Mouse (Mus musculus): ENCODE data around the gene Gm1553. TPM values are rescaled to one million over a fixed set of nuclear protein-coding genes. Genes with fewer than 3 reads are reported as not detected.

The Gm1553 gene
- not detected in 2 replicates for polyA plus RNA-seq (2014; fragmentation: Nextera tagmentation; extraction: Ambion mirVana)

- H3K27ac ChIP-seq (replicated peaks in 1 of 2; ENCODE audit: control insufficient read depth in 1 of 2, insufficient read depth in 1 of 2, low read depth in 2 of 2, low read length in 2 of 2), result no peak within 1 kb of the TSS
- ATAC-seq (ENCODE audit: insufficient number of reproducible peaks, insufficient read depth, low FRiP score, low read depth), result no peak
- H3K4me3 ChIP-seq (ENCODE audit: control insufficient read depth in 1 of 2, insufficient read depth in 1 of 2, low read depth in 1 of 2, low read length in 2 of 2), result no peak within 1 kb of the TSS
- H3K27me3 ChIP-seq (ENCODE audit: control insufficient read depth, insufficient read depth, low read length), result no peaks in the 10 kb centered on the region
- no peaks in the 10 kb centered on the region for H3K9me3 ChIP-seq (ENCODE audit: control insufficient read depth, low read length)
- no peaks in the 10 kb centered on the region for H3K36me3 ChIP-seq (ENCODE audit: control insufficient read depth, insufficient read depth, low read length)
- no peak within 1 kb of the TSS for H3K4me2 ChIP-seq (ENCODE audit: low read length)
- H3K9ac ChIP-seq (ENCODE audit: low read length), result no peak within 1 kb of the TSS
- WGBS, result 72% methylated on average over 2 of the region's 2 CpGs
- H3K4me1 ChIP-seq (ENCODE audit: control insufficient read depth in 2 of 2, insufficient read depth in 2 of 2, low read length in 2 of 2), result no peaks in the 10 kb centered on the region
Observed at GRCm38 (mm10) chr10:82492518-82492917, at the start of gene Gm1553. TSS of gene Gm1553 (minus strand) at chr10:82492618.

Other genes with a start within 250 kb of the Gm1553 start
- gene 4932415D10Rik, start 176.0 kb downstream of the Gm1553 start, polyA plus RNA-seq (2014; fragmentation: Nextera tagmentation; extraction: Ambion mirVana), result not detected in 2 replicates
- 7.3 and 8.4 TPM in 2 replicates for gene Gm4924, start 138.4 kb downstream of the Gm1553 start, polyA plus RNA-seq (2014; fragmentation: Nextera tagmentation; extraction: Ambion mirVana)
- gene 1190007I07Rik, start 130.6 kb upstream of the Gm1553 start, polyA plus RNA-seq (2014; fragmentation: Nextera tagmentation; extraction: Ambion mirVana), result 44.4 and 44.9 TPM in 2 replicates
- 77.4 and 81.7 TPM in 2 replicates for gene Tdg, start 137.2 kb upstream of the Gm1553 start, polyA plus RNA-seq (2014; fragmentation: Nextera tagmentation; extraction: Ambion mirVana)
- 3.5 and 3.9 TPM in 2 replicates for gene Glt8d2, start 198.0 kb upstream of the Gm1553 start, polyA plus RNA-seq (2014; fragmentation: Nextera tagmentation; extraction: Ambion mirVana)
- gene Hcfc2, start 203.5 kb upstream of the Gm1553 start, polyA plus RNA-seq (2014; fragmentation: Nextera tagmentation; extraction: Ambion mirVana), result 35.2 and 40.2 TPM in 2 replicates